Mouse (Mus musculus) CH12.LX (cell line): ENCODE data around the gene Ube2g1. TPM values are rescaled to one million over a fixed set of nuclear protein-coding genes. Genes with fewer than 3 reads are reported as not detected.

Source experiments
- DNase-seq: peaks from one replicate; pipeline ENCODE4 v3.0.0-alpha.2; 2013; ENCODE audit errors: extremely low read depth
- H3K27ac ChIP-seq: 2 replicates; pipeline ENCODE4 v1.5.1; 2012; ENCODE audit warnings: low read depth, mild to moderate bottlenecking, control low read depth, moderate library complexity; ENCODE audit not compliant: insufficient read depth
- H3K27me3 ChIP-seq: replicated peaks from 2 replicates; pipeline ENCODE3; 2012; ENCODE audit warnings: inconsistent platforms
- H3K36me3 ChIP-seq, 2 experiments: replicated peaks in 1 of 2; 2 replicates each; pipeline versions ENCODE3 to v1.6.1; 2012; ENCODE audit warnings: inconsistent platforms in 1 of 2, low read length in 1 of 2, mild to moderate bottlenecking in 1 of 2, mixed read lengths in 1 of 2, moderate library complexity in 1 of 2; ENCODE audit not compliant: control insufficient read depth in 1 of 2, insufficient read depth in 1 of 2
- H3K4me1 ChIP-seq, 2 experiments: 2 replicates each; pipeline ENCODE4 v1.6.1; 2012; ENCODE audit warnings: inconsistent platforms in 1 of 2, moderate library complexity in 1 of 2; ENCODE audit not compliant: insufficient read depth in 2 of 2, control insufficient read depth in 1 of 2
- H3K4me2 ChIP-seq: 2 replicates; pipeline ENCODE4 v1.6.1; 2012; ENCODE audit warnings: low read depth, mild to moderate bottlenecking, control low read depth; ENCODE audit not compliant: poor library complexity, insufficient read depth, severe bottlenecking
- H3K4me3 ChIP-seq, 3 experiments: fragments of 150-350 bp in 1 of 3; sonication (generic) in 1 of 3; replicated peaks in 1 of 3; 2 replicates each; pipeline versions ENCODE3 to v1.5.1; 2011 to 2012; ENCODE audit warnings: low read depth in 2 of 3, low read length in 2 of 3, mild to moderate bottlenecking in 2 of 3, moderate library complexity in 2 of 3, control low read depth in 1 of 3, improper control_type of control experiment in 1 of 3, inconsistent platforms in 1 of 3, mixed read lengths in 1 of 3; ENCODE audit not compliant: poor library complexity in 1 of 3
- H3K79me2 ChIP-seq: replicated peaks from 2 replicates; pipeline ENCODE4 v1.6.1; 2012; ENCODE audit warnings: mild to moderate bottlenecking, moderate library complexity; ENCODE audit not compliant: control insufficient read depth, poor library complexity, insufficient read depth, severe bottlenecking; ENCODE audit errors: extremely low read depth
- H3K9ac ChIP-seq: 2 replicates; pipeline ENCODE4 v1.6.1; 2012; ENCODE audit warnings: low read depth, mild to moderate bottlenecking, control low read depth, moderate library complexity; ENCODE audit not compliant: insufficient read depth
- H3K9me3 ChIP-seq: replicated peaks from 2 replicates; pipeline ENCODE3; 2012; ENCODE audit warnings: low read length, inconsistent platforms, mixed read lengths
- CHD2 ChIP-seq: IDR thresholded peaks from 2 replicates; pipeline ENCODE4 v1.6.1; 2011; ENCODE audit warnings: low read length, improper control_type of control experiment
- CTCF ChIP-seq, 2 experiments: IDR thresholded peaks in 1 of 2; conservative IDR thresholded peaks in 1 of 2; 2 replicates each; pipeline ENCODE4 v1.5.1; 2011 to 2012; ENCODE audit warnings: low read depth in 2 of 2, low read length in 2 of 2, improper control_type of control experiment in 1 of 2, inconsistent platforms in 1 of 2, mild to moderate bottlenecking in 1 of 2, moderate library complexity in 1 of 2
- EP300 ChIP-seq: IDR thresholded peaks from 2 replicates; pipeline ENCODE4 v1.6.1; 2011; ENCODE audit warnings: low read length, improper control_type of control experiment
- IRF4 ChIP-seq: IDR thresholded peaks from 2 replicates; pipeline ENCODE4 v1.6.1; 2014; ENCODE audit warnings: low read depth, mild to moderate bottlenecking, inconsistent platforms, low read length, improper control_type of control experiment
- JUND ChIP-seq: conservative IDR thresholded peaks from 2 replicates; pipeline ENCODE4 v1.6.1; 2011; ENCODE audit warnings: low read depth, low read length, improper control_type of control experiment
- KAT2A ChIP-seq: IDR thresholded peaks from 2 replicates; pipeline ENCODE4 v1.6.1; 2012; ENCODE audit warnings: low read length, improper control_type of control experiment, inconsistent platforms; ENCODE audit not compliant: insufficient replicate concordance
- MAX ChIP-seq: IDR thresholded peaks from 2 replicates; pipeline ENCODE4 v1.6.1; 2011; ENCODE audit warnings: low read length, improper control_type of control experiment
- MYC ChIP-seq: IDR thresholded peaks from 2 replicates; pipeline ENCODE4 v1.6.1; 2011; ENCODE audit warnings: low read depth, mild to moderate bottlenecking, improper control_type of control experiment, low read length
- RCOR1 ChIP-seq: conservative IDR thresholded peaks from 2 replicates; pipeline ENCODE4 v1.6.1; 2012; ENCODE audit warnings: low read depth, mild to moderate bottlenecking, inconsistent platforms, low read length, improper control_type of control experiment
- UBTF ChIP-seq: IDR thresholded peaks from 2 replicates; pipeline ENCODE4 v1.6.1; 2012; ENCODE audit warnings: low read depth, mild to moderate bottlenecking, inconsistent platforms, low read length, improper control_type of control experiment, moderate library complexity
- USF1 ChIP-seq: IDR thresholded peaks from 2 replicates; pipeline ENCODE4 v1.6.1; 2014; ENCODE audit warnings: low read depth, mild to moderate bottlenecking, inconsistent platforms, low read length, improper control_type of control experiment
- ZNF384 ChIP-seq: IDR thresholded peaks from 2 replicates; pipeline ENCODE4 v1.6.1; 2012; ENCODE audit warnings: low read depth, low read length, improper control_type of control experiment, inconsistent platforms
- dilution Hi-C: fragments of 300-500 bp; cut with MboI; formaldehyde crosslinking; loops from 2 replicates; pipeline ENCODE4 v1.14.3; 2020; ENCODE audit warnings: low sequenced_read_pairs; ENCODE audit not compliant: extremely low pct_unique_long_range_greater_than_20kb, extremely low pct_ligation_motif_present
- in situ Hi-C: fragments of 300-500 bp; cut with MboI; formaldehyde crosslinking; loops from 3 replicates; pipeline ENCODE4 v1.14.3; 2019; ENCODE audit warnings: low sequenced_read_pairs, low pct_ligation_motif_present, low pct_unique_long_range_greater_than_20kb, mixed read lengths
- polyA plus RNA-seq: library from polyadenylated mRNA; unstranded; fragments of >175 nt; gene quantifications from 2 replicates; pipeline ENCODE4 v1.2.1, GENCODE M21; 2012; ENCODE audit warnings: low read depth; ENCODE audit not compliant: insufficient read length
- total RNA-seq, 2 experiments: library from RNA; depleted of rRNA; stranded (reverse); fragments of 300-350 nt in 1 of 2; fragments of >200 nt in 1 of 2; gene quantifications; 2 replicates each; pipeline ENCODE4 v1.2.3; 2012 to 2014

Gene Ube2g1
- total and polyA plus RNA-seq, 3 experiments = 34.5 to 74.4 (median 73.8) TPM

GRCm38 (mm10) chr11:72586570-72586969 lies 20.5 kb upstream of the Ube2g1 start:
- Histone ChIP-seq H3K9me3 (no peaks in the 10 kb centered on the region), H3K27ac (no peak overlapping the region), H3K9ac (no peak overlapping the region), H3K4me3 (no peak overlapping the region), H3K27me3 (no peaks in the 10 kb centered on the region), H3K36me3 (no peaks in the 10 kb centered on the region), H3K4me1 (peaks cover 4 to 14% of the 10 kb centered on the region in 2 experiments; a peak in 2 of 4 replicates)
- TF ChIP-seq JUND (no peak), MYC (no peak), ZNF384 (no peak), CHD2 (no peak), USF1 (no peak), RCOR1 (no peak), MAX (no peak), KAT2A (no peak), CTCF (conservative IDR thresholded peaks at IDR 0.05 in 1 of 2, IDR thresholded peaks at IDR 0.05 in 1 of 2; ENCODE audit: low read depth in 2 of 2, low read length in 2 of 2) (no peak), IRF4 (no peak), EP300 (no peak), UBTF (no peak)
- TF ChIP-seq, all 38 proteins: peak for 0
- no peak for DNase-seq
- Histone ChIP-seq H3K79me2 (no peaks in the 10 kb centered on the region), H3K4me2 (no peak overlapping the region)
- dilution Hi-C loops = no loop called here
- in situ Hi-C loops = no loop called here

- Histone ChIP-seq H3K9ac (no peak overlapping the region), H3K79me2 (no peaks in the 10 kb centered on the region), H3K4me2 (no peak overlapping the region), H3K4me1 (peaks cover 4 to 20% of the 10 kb centered on the region in 2 experiments; a peak in 2 of 4 replicates), H3K4me3 (no peak overlapping the region), H3K27me3 (no peaks in the 10 kb centered on the region), H3K36me3 (no peaks in the 10 kb centered on the region), H3K27ac (no peak overlapping the region), H3K9me3 (no peaks in the 10 kb centered on the region)
- dilution Hi-C loops = no loop called here
- in situ Hi-C loops = no loop called here
- DNase-seq = no peak
- no peak for TF ChIP-seq MAX
Measured at GRCm38 (mm10) chr11:72587537-72588233, 19.4 kb upstream of the Ube2g1 start.
